Mouse (Mus musculus): Measurements from ENCODE around the gene Crim1.

- TF ChIP-seq CTCF (conservative IDR thresholded peaks at IDR 0.05 in 1 of 2, IDR thresholded peaks at IDR 0.05 in 1 of 2; ENCODE audit: low read depth in 2 of 2, low read length in 2 of 2): no peak
- TF ChIP-seq NELFE (IDR thresholded peaks at IDR 0.05; ENCODE audit: low read depth, low read length): no peak
- no peak for TF ChIP-seq E2F4 (IDR thresholded peaks at IDR 0.05; ENCODE audit: insufficient replicate concordance, low read depth, low read length)
- TF ChIP-seq TBP (conservative IDR thresholded peaks at IDR 0.05; ENCODE audit: low read depth, low read length): no peak
- TF ChIP-seq USF1 (IDR thresholded peaks at IDR 0.05; ENCODE audit: low read depth, low read length): no peak
- no peak for TF ChIP-seq POLR2A (IDR thresholded peaks at IDR 0.05; ENCODE audit: low read depth, low read length)
- TF ChIP-seq MAX (IDR thresholded peaks at IDR 0.05; ENCODE audit: low read length): no peak
- TF ChIP-seq SMC3 (IDR thresholded peaks at IDR 0.05; ENCODE audit: low read depth, low read length): no peak
- TF ChIP-seq IRF4 (IDR thresholded peaks at IDR 0.05; ENCODE audit: low read depth, low read length): no peak
- no peak for TF ChIP-seq CHD2 (IDR thresholded peaks at IDR 0.05; ENCODE audit: low read length)
- no peak for TF ChIP-seq ZKSCAN1 (IDR thresholded peaks at IDR 0.05; ENCODE audit: borderline replicate concordance, low read depth, low read length)
- TF ChIP-seq MEF2A (IDR thresholded peaks at IDR 0.05; ENCODE audit: borderline replicate concordance, low read depth, low read length): 0 out of 2 replicates have a peak, but pooled peaks have one; percentile 18
- no peak for TF ChIP-seq EP300 (IDR thresholded peaks at IDR 0.05; ENCODE audit: low read length)
Measured at GRCm38 (mm10) chr17:78227211-78227610, 27.2 kb downstream of the Crim1 start.

All from CH12.LX (cell line).